Mouse (Mus musculus) MEL (cell line): ENCODE data around the gene Prkar1b. TPM values are rescaled to one million over a fixed set of nuclear protein-coding genes. Genes with fewer than 3 reads are reported as not detected.

Source experiments
- DNase-seq: peaks from one replicate; pipeline ENCODE4 v3.0.0; 2011; ENCODE audit warnings: low read depth, low spot score
- H3K27ac ChIP-seq: 2 replicates; pipeline ENCODE4 v1.5.1; 2012; ENCODE audit warnings: low read depth, mild to moderate bottlenecking, control low read depth, low read length, moderate library complexity; ENCODE audit not compliant: control insufficient read depth
- H3K27me3 ChIP-seq, 2 experiments: fragments of 150-350 bp in 1 of 2; sonication (generic) in 1 of 2; 2 replicates each; pipeline ENCODE4 v1.6.1; 2012; ENCODE audit warnings: low read length in 2 of 2, mild to moderate bottlenecking in 2 of 2, improper control_type of control experiment in 1 of 2, moderate library complexity in 1 of 2; ENCODE audit not compliant: insufficient read depth in 2 of 2, control insufficient read depth in 1 of 2
- H3K36me3 ChIP-seq, 2 experiments: 2 replicates each; pipeline ENCODE4 v1.6.1; 2012 to 2014; ENCODE audit warnings: low read length in 2 of 2, improper control_type of control experiment in 1 of 2, inconsistent platforms in 1 of 2, mild to moderate bottlenecking in 1 of 2; ENCODE audit not compliant: insufficient read depth in 2 of 2, control insufficient read depth in 1 of 2
- H3K4me1 ChIP-seq, 2 experiments: fragments of 150-350 bp in 1 of 2; sonication (generic) in 1 of 2; 2 replicates each; pipeline ENCODE4 v1.6.1; 2012; ENCODE audit warnings: low read length in 2 of 2, improper control_type of control experiment in 1 of 2, mild to moderate bottlenecking in 1 of 2; ENCODE audit not compliant: insufficient read depth in 2 of 2, control insufficient read depth in 1 of 2
- H3K4me3 ChIP-seq, 2 experiments: fragments of 150-350 bp in 1 of 2; sonication (generic) in 1 of 2; 2 replicates each; pipeline ENCODE4 v1.5.1; 2012; ENCODE audit warnings: low read depth in 2 of 2, low read length in 2 of 2, mild to moderate bottlenecking in 2 of 2, moderate library complexity in 2 of 2, control low read depth in 1 of 2, improper control_type of control experiment in 1 of 2; ENCODE audit not compliant: control insufficient read depth in 1 of 2, insufficient read depth in 1 of 2
- H3K79me2 ChIP-seq: 2 replicates; pipeline ENCODE4 v1.6.1; 2012; ENCODE audit warnings: mild to moderate bottlenecking, low read length, moderate library complexity; ENCODE audit not compliant: control insufficient read depth, poor library complexity, insufficient read depth
- H3K9ac ChIP-seq: 2 replicates; pipeline ENCODE4 v1.6.1; 2012; ENCODE audit warnings: low read depth, mild to moderate bottlenecking, control low read depth, low read length, moderate library complexity; ENCODE audit not compliant: control insufficient read depth, poor library complexity, severe bottlenecking
- H3K9me3 ChIP-seq: fragments of 150-350 bp; sonication (generic); replicated peaks from 2 replicates; pipeline ENCODE4 v1.6.1; 2012; ENCODE audit warnings: mild to moderate bottlenecking, low read length, improper control_type of control experiment, moderate library complexity; ENCODE audit not compliant: insufficient read depth
- CTCF ChIP-seq, 3 experiments: IDR thresholded peaks in 2 of 3; conservative IDR thresholded peaks in 1 of 3; 2 replicates each; pipeline ENCODE4 v1.5.1; 2011 to 2012; ENCODE audit warnings: low read length in 3 of 3, low read depth in 2 of 3, mild to moderate bottlenecking in 2 of 3, improper control_type of control experiment in 1 of 3, inconsistent platforms in 1 of 3, mixed read lengths in 1 of 3, moderate library complexity in 1 of 3; ENCODE audit not compliant: control insufficient read depth in 1 of 3, insufficient read depth in 1 of 3, poor library complexity in 1 of 3, severe bottlenecking in 1 of 3
- GABPA ChIP-seq: IDR thresholded peaks from 2 replicates; pipeline ENCODE4 v1.6.1; 2012; ENCODE audit warnings: low read depth, mild to moderate bottlenecking, inconsistent platforms, low read length, improper control_type of control experiment, moderate library complexity
- GATA1 ChIP-seq: IDR thresholded peaks from 2 replicates; pipeline ENCODE4 v1.6.1; 2011; ENCODE audit warnings: low read depth, low read length, improper control_type of control experiment
- HCFC1 ChIP-seq: IDR thresholded peaks from 2 replicates; pipeline ENCODE4 v1.6.1; 2012; ENCODE audit warnings: low read depth, mild to moderate bottlenecking, inconsistent platforms, low read length, improper control_type of control experiment, moderate library complexity
- KAT2A ChIP-seq: conservative IDR thresholded peaks from 2 replicates; pipeline ENCODE4 v1.6.1; 2012; ENCODE audit warnings: low read depth, low read length, improper control_type of control experiment, inconsistent platforms
- NRF1 ChIP-seq: IDR thresholded peaks from 2 replicates; pipeline ENCODE4 v1.6.1; 2014; ENCODE audit warnings: low read depth, mild to moderate bottlenecking, inconsistent platforms, low read length, improper control_type of control experiment, moderate library complexity; ENCODE audit not compliant: poor library complexity, insufficient read depth, severe bottlenecking
- POLR2A ChIP-seq, 2 experiments: IDR thresholded peaks; 2 replicates each; pipeline ENCODE4 v1.6.1; 2011 to 2012; ENCODE audit warnings: low read length in 2 of 2, mild to moderate bottlenecking in 2 of 2, control low read depth in 1 of 2, improper control_type of control experiment in 1 of 2, low read depth in 1 of 2, moderate library complexity in 1 of 2; ENCODE audit not compliant: control insufficient read depth in 1 of 2, insufficient read depth in 1 of 2, poor library complexity in 1 of 2
- RAD21 ChIP-seq: IDR thresholded peaks from 2 replicates; pipeline ENCODE4 v1.6.1; 2011; ENCODE audit warnings: mild to moderate bottlenecking, low read depth, low read length, improper control_type of control experiment
- TBP ChIP-seq: IDR thresholded peaks from 2 replicates; pipeline ENCODE4 v1.8.0; 2011; ENCODE audit warnings: low read depth, low read length, improper control_type of control experiment
- USF2 ChIP-seq, 2 experiments: IDR thresholded peaks; 2 replicates each; pipeline ENCODE4 v1.6.1; 2011 to 2012; ENCODE audit warnings: improper control_type of control experiment in 2 of 2, low read length in 2 of 2, borderline replicate concordance in 1 of 2, inconsistent platforms in 1 of 2, low read depth in 1 of 2, mild to moderate bottlenecking in 1 of 2; ENCODE audit not compliant: insufficient read depth in 1 of 2
- ZNF384 ChIP-seq: IDR thresholded peaks from 2 replicates; pipeline ENCODE4 v1.6.1; 2012; ENCODE audit warnings: low read depth, mild to moderate bottlenecking, inconsistent platforms, low read length, improper control_type of control experiment
- polyA plus RNA-seq, 2 experiments: library from polyadenylated mRNA; stranded (reverse) in 1 of 2; unstranded in 1 of 2; fragments of >175 nt in 1 of 2; fragments of >200 nt in 1 of 2; gene quantifications; 2 replicates each; pipeline versions ENCODE4 v1.2.1 to v1.2.4; 2012; ENCODE audit warnings: low replicate concordance in 2 of 2, low read depth in 1 of 2; ENCODE audit not compliant: insufficient read length in 2 of 2, insufficient read depth in 1 of 2, missing spikeins in 1 of 2
- total RNA-seq: library from RNA; depleted of rRNA; stranded (reverse); fragments of 300-350 nt; gene quantifications from 2 replicates; pipeline ENCODE4 v1.2.3, GENCODE M21; 2012

Gene Prkar1b
- total and polyA plus RNA-seq, 3 experiments: not detected

GRCm38 (mm10) chr5:139150603-139151031 lies 816 bp upstream of the Prkar1b start:
- H3K4me1 ChIP-seq: peaks cover 0 to 7% of the 10 kb centered on the region in 2 experiments; a peak in 2 of 4 replicates
- H3K4me3 ChIP-seq: peak overlapping the region; percentile 67 to 94
- H3K79me2 ChIP-seq: peaks cover 10% of the 10 kb centered on the region; the same call in 1 of the 2 replicates
- H3K27me3 ChIP-seq: no peaks in the 10 kb centered on the region
- DNase-seq: peak; percentile 52
- no peak for TF ChIP-seq HCFC1
- TF ChIP-seq POLR2A (IDR thresholded peaks at IDR 0.05; ENCODE audit: control insufficient read depth in 1 of 2, insufficient read depth in 1 of 2, low read depth in 1 of 2, low read length in 2 of 2, poor library complexity in 1 of 2): no peak
- TF ChIP-seq ZNF384: no peak
- no peak for TF ChIP-seq RAD21
- peak; percentile 53; the same call in 1 of the 2 replicates for TF ChIP-seq NRF1
- no peak for TF ChIP-seq GABPA
- TF ChIP-seq USF2 (IDR thresholded peaks at IDR 0.05; ENCODE audit: borderline replicate concordance in 1 of 2, insufficient read depth in 1 of 2, low read depth in 1 of 2, low read length in 2 of 2): no peak
- TF ChIP-seq KAT2A: no peak
- no peaks in the 10 kb centered on the region for H3K9me3 ChIP-seq
- H3K9ac ChIP-seq: peak overlapping the region; percentile 94
- peaks cover 1 to 3% of the 10 kb centered on the region in 2 experiments; a peak in 2 of 4 replicates for H3K36me3 ChIP-seq
- peak overlapping the region; percentile 11; the same call in 1 of the 2 replicates for H3K27ac ChIP-seq

GRCm38 (mm10) chr5:139149006-139149672 lies 662 bp downstream of the Prkar1b start:
- Histone ChIP-seq H3K27me3 (no peaks in the 10 kb centered on the region), H3K9ac (peak overlapping the region; percentile 30), H3K4me1 (peaks cover 0 to 7% of the 10 kb centered on the region in 2 experiments; a peak in 2 of 4 replicates), H3K9me3 (no peaks in the 10 kb centered on the region), H3K27ac (no peak overlapping the region), H3K36me3 (peaks cover 1 to 3% of the 10 kb centered on the region in 2 experiments; a peak in 1 of 4 replicates)
- DNase-seq: no peak
- no peak for TF ChIP-seq HCFC1
- no peak for TF ChIP-seq TBP
- TF ChIP-seq CTCF (IDR thresholded peaks at IDR 0.05 in 2 of 3, conservative IDR thresholded peaks at IDR 0.05 in 1 of 3; ENCODE audit: control insufficient read depth in 1 of 3, insufficient read depth in 1 of 3, low read depth in 2 of 3, low read length in 3 of 3, poor library complexity in 1 of 3, severe bottlenecking in 1 of 3): no peak
- TF ChIP-seq GATA1: no peak
- TF ChIP-seq, all 39 proteins: peak for 0
- Histone ChIP-seq H3K4me3 (peak overlapping the region; percentile 61 to 96), H3K79me2 (peaks cover 10% of the 10 kb centered on the region; the same call in 1 of the 2 replicates)
